Mouse (Mus musculus) MEL (cell line): ENCODE measurements at regions not wholly inside any gene's neighbourhood (a gene's known extent, or its start where the extent isn't known, plus 50 kb on each side); places are given as distances from the start of the nearest gene placed in this dataset.

ENCODE experiments used
- DNase-seq: peaks from one replicate; pipeline ENCODE4 v3.0.0; 2011; ENCODE audit warnings: low read depth, low spot score
- H3K27ac ChIP-seq: 2 replicates; pipeline ENCODE4 v1.5.1; 2012; ENCODE audit warnings: low read depth, mild to moderate bottlenecking, control low read depth, low read length, moderate library complexity; ENCODE audit not compliant: control insufficient read depth
- H3K27me3 ChIP-seq, 2 experiments: fragments of 150-350 bp in 1 of 2; sonication (generic) in 1 of 2; 2 replicates each; pipeline ENCODE4 v1.6.1; 2012; ENCODE audit warnings: low read length in 2 of 2, mild to moderate bottlenecking in 2 of 2, improper control_type of control experiment in 1 of 2, moderate library complexity in 1 of 2; ENCODE audit not compliant: insufficient read depth in 2 of 2, control insufficient read depth in 1 of 2
- H3K36me3 ChIP-seq, 2 experiments: 2 replicates each; pipeline ENCODE4 v1.6.1; 2012 to 2014; ENCODE audit warnings: low read length in 2 of 2, improper control_type of control experiment in 1 of 2, inconsistent platforms in 1 of 2, mild to moderate bottlenecking in 1 of 2; ENCODE audit not compliant: insufficient read depth in 2 of 2, control insufficient read depth in 1 of 2
- H3K4me1 ChIP-seq, 2 experiments: fragments of 150-350 bp in 1 of 2; sonication (generic) in 1 of 2; 2 replicates each; pipeline ENCODE4 v1.6.1; 2012; ENCODE audit warnings: low read length in 2 of 2, improper control_type of control experiment in 1 of 2, mild to moderate bottlenecking in 1 of 2; ENCODE audit not compliant: insufficient read depth in 2 of 2, control insufficient read depth in 1 of 2
- H3K4me3 ChIP-seq, 2 experiments: fragments of 150-350 bp in 1 of 2; sonication (generic) in 1 of 2; 2 replicates each; pipeline ENCODE4 v1.5.1; 2012; ENCODE audit warnings: low read depth in 2 of 2, low read length in 2 of 2, mild to moderate bottlenecking in 2 of 2, moderate library complexity in 2 of 2, control low read depth in 1 of 2, improper control_type of control experiment in 1 of 2; ENCODE audit not compliant: control insufficient read depth in 1 of 2, insufficient read depth in 1 of 2
- H3K79me2 ChIP-seq: 2 replicates; pipeline ENCODE4 v1.6.1; 2012; ENCODE audit warnings: mild to moderate bottlenecking, low read length, moderate library complexity; ENCODE audit not compliant: control insufficient read depth, poor library complexity, insufficient read depth
- H3K9ac ChIP-seq: 2 replicates; pipeline ENCODE4 v1.6.1; 2012; ENCODE audit warnings: low read depth, mild to moderate bottlenecking, control low read depth, low read length, moderate library complexity; ENCODE audit not compliant: control insufficient read depth, poor library complexity, severe bottlenecking
- H3K9me3 ChIP-seq: fragments of 150-350 bp; sonication (generic); replicated peaks from 2 replicates; pipeline ENCODE4 v1.6.1; 2012; ENCODE audit warnings: mild to moderate bottlenecking, low read length, improper control_type of control experiment, moderate library complexity; ENCODE audit not compliant: insufficient read depth
- BHLHE40 ChIP-seq: IDR thresholded peaks from 2 replicates; pipeline ENCODE4 v1.6.1; 2012; ENCODE audit warnings: low read depth, mild to moderate bottlenecking, inconsistent platforms, low read length, improper control_type of control experiment, borderline replicate concordance
- CHD2 ChIP-seq: IDR thresholded peaks from 2 replicates; pipeline ENCODE4 v1.6.1; 2011; ENCODE audit warnings: low read length, improper control_type of control experiment
- CTCF ChIP-seq, 3 experiments: IDR thresholded peaks in 2 of 3; conservative IDR thresholded peaks in 1 of 3; 2 replicates each; pipeline ENCODE4 v1.5.1; 2011 to 2012; ENCODE audit warnings: low read length in 3 of 3, low read depth in 2 of 3, mild to moderate bottlenecking in 2 of 3, improper control_type of control experiment in 1 of 3, inconsistent platforms in 1 of 3, mixed read lengths in 1 of 3, moderate library complexity in 1 of 3; ENCODE audit not compliant: control insufficient read depth in 1 of 3, insufficient read depth in 1 of 3, poor library complexity in 1 of 3, severe bottlenecking in 1 of 3
- E2F4 ChIP-seq: IDR thresholded peaks from 2 replicates; pipeline ENCODE4 v1.6.1; 2011; ENCODE audit warnings: low read depth, low read length, improper control_type of control experiment, borderline replicate concordance
- ELF1 ChIP-seq: IDR thresholded peaks from 2 replicates; pipeline ENCODE4 v1.6.1; 2014; ENCODE audit warnings: low read depth, mild to moderate bottlenecking, inconsistent platforms, low read length, improper control_type of control experiment, moderate library complexity
- GATA1 ChIP-seq: IDR thresholded peaks from 2 replicates; pipeline ENCODE4 v1.6.1; 2011; ENCODE audit warnings: low read depth, low read length, improper control_type of control experiment
- HCFC1 ChIP-seq: IDR thresholded peaks from 2 replicates; pipeline ENCODE4 v1.6.1; 2012; ENCODE audit warnings: low read depth, mild to moderate bottlenecking, inconsistent platforms, low read length, improper control_type of control experiment, moderate library complexity
- MAX ChIP-seq: IDR thresholded peaks from 2 replicates; pipeline ENCODE4 v1.6.1; 2011; ENCODE audit warnings: low read length, improper control_type of control experiment
- MAZ ChIP-seq: IDR thresholded peaks from 2 replicates; pipeline ENCODE4 v1.6.1; 2012; ENCODE audit warnings: low read depth, mild to moderate bottlenecking, inconsistent platforms, low read length, improper control_type of control experiment
- MEF2A ChIP-seq: IDR thresholded peaks from 2 replicates; pipeline ENCODE4 v1.6.1; 2014; ENCODE audit warnings: low read depth, mild to moderate bottlenecking, inconsistent platforms, low read length, improper control_type of control experiment; ENCODE audit not compliant: poor library complexity, insufficient replicate concordance, severe bottlenecking; ENCODE audit errors: extremely low read depth
- MXI1 ChIP-seq: IDR thresholded peaks from 2 replicates; pipeline ENCODE4 v1.6.1; 2011; ENCODE audit warnings: mild to moderate bottlenecking, low read depth, low read length, improper control_type of control experiment
- MYB ChIP-seq: IDR thresholded peaks from 2 replicates; pipeline ENCODE4 v1.6.1; 2011; ENCODE audit warnings: mild to moderate bottlenecking, low read depth, low read length, improper control_type of control experiment
- NELFE ChIP-seq: IDR thresholded peaks from 2 replicates; pipeline ENCODE4 v1.6.1; 2011; ENCODE audit warnings: low read depth, low read length, improper control_type of control experiment
- POLR2A ChIP-seq, 2 experiments: IDR thresholded peaks; 2 replicates each; pipeline ENCODE4 v1.6.1; 2011 to 2012; ENCODE audit warnings: low read length in 2 of 2, mild to moderate bottlenecking in 2 of 2, control low read depth in 1 of 2, improper control_type of control experiment in 1 of 2, low read depth in 1 of 2, moderate library complexity in 1 of 2; ENCODE audit not compliant: control insufficient read depth in 1 of 2, insufficient read depth in 1 of 2, poor library complexity in 1 of 2
- POLR2AphosphoS2 ChIP-seq: IDR thresholded peaks from 2 replicates; pipeline ENCODE4 v1.6.1; 2011; ENCODE audit warnings: low read length, improper control_type of control experiment
- RAD21 ChIP-seq: IDR thresholded peaks from 2 replicates; pipeline ENCODE4 v1.6.1; 2011; ENCODE audit warnings: mild to moderate bottlenecking, low read depth, low read length, improper control_type of control experiment
- USF1 ChIP-seq: IDR thresholded peaks from 2 replicates; pipeline ENCODE4 v1.6.1; 2014; ENCODE audit warnings: low read depth, mild to moderate bottlenecking, inconsistent platforms, low read length, improper control_type of control experiment, moderate library complexity
- USF2 ChIP-seq, 2 experiments: IDR thresholded peaks; 2 replicates each; pipeline ENCODE4 v1.6.1; 2011 to 2012; ENCODE audit warnings: improper control_type of control experiment in 2 of 2, low read length in 2 of 2, borderline replicate concordance in 1 of 2, inconsistent platforms in 1 of 2, low read depth in 1 of 2, mild to moderate bottlenecking in 1 of 2; ENCODE audit not compliant: insufficient read depth in 1 of 2
- ZC3H11A ChIP-seq: IDR thresholded peaks from 2 replicates; pipeline ENCODE4 v1.6.1; 2012; ENCODE audit warnings: low read depth, mild to moderate bottlenecking, inconsistent platforms, low read length, improper control_type of control experiment
- ZMIZ1 ChIP-seq: IDR thresholded peaks from 2 replicates; pipeline ENCODE4 v1.6.1; 2012; ENCODE audit warnings: low read depth, mild to moderate bottlenecking, inconsistent platforms, low read length, improper control_type of control experiment, moderate library complexity

GRCm38 (mm10) chr14:54185265-54185830 is 68.6 kb downstream of the Dad1 start:
- Histone ChIP-seq H3K4me3 (no peak overlapping the region), H3K9ac (no peak overlapping the region), H3K36me3 (no peaks in the 10 kb centered on the region), H3K27me3 (peaks cover 6 to 8% of the 10 kb centered on the region in 2 experiments), H3K27ac (no peak overlapping the region), H3K4me1 (no peaks in the 10 kb centered on the region), H3K9me3 (no peaks in the 10 kb centered on the region), H3K79me2 (no peaks in the 10 kb centered on the region)
- no peak for DNase-seq
- no peak for TF ChIP-seq CHD2
- no peak for TF ChIP-seq ELF1
- no peak for TF ChIP-seq POLR2AphosphoS2
- no peak for TF ChIP-seq CTCF (IDR thresholded peaks at IDR 0.05 in 2 of 3, conservative IDR thresholded peaks at IDR 0.05 in 1 of 3; ENCODE audit: control insufficient read depth in 1 of 3, insufficient read depth in 1 of 3, low read depth in 2 of 3, low read length in 3 of 3, poor library complexity in 1 of 3, severe bottlenecking in 1 of 3)
- TF ChIP-seq ZC3H11A: no peak
- no peak for TF ChIP-seq BHLHE40
- TF ChIP-seq ZMIZ1: no peak

DNA sequence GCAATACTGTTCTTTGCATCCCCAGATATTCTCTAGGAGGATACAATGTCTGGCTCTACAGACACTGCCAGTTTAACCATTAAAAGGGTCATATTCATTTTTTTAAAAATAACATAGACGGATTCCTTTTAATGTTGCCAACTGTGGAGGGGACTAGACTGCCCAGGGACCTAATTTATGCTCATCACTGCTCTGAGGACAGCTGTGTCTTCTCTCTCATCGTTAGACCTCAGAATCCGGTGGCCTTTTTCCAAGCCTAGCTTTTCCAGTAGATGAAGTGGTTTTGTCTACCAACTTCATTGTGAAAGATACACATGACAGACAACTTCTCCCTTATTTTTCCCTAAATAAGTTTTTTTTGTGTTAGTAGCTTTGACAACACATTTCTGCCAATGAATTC is 70.0 kb downstream of the Dad1 start:
- Histone ChIP-seq H3K27ac (no peak overlapping the region), H3K36me3 (no peaks in the 10 kb centered on the region), H3K4me3 (no peak overlapping the region), H3K9ac (no peak overlapping the region), H3K9me3 (no peaks in the 10 kb centered on the region), H3K27me3 (peaks cover under 1 to 7% of the 10 kb centered on the region in 2 experiments), H3K4me1 (no peaks in the 10 kb centered on the region), H3K79me2 (no peaks in the 10 kb centered on the region)
- TF ChIP-seq GATA1: no peak
- no peak for TF ChIP-seq MAZ
- no peak for TF ChIP-seq USF1
- TF ChIP-seq POLR2A (IDR thresholded peaks at IDR 0.05; ENCODE audit: control insufficient read depth in 1 of 2, insufficient read depth in 1 of 2, low read depth in 1 of 2, low read length in 2 of 2, poor library complexity in 1 of 2): no peak
- TF ChIP-seq ZC3H11A: no peak
- no peak for TF ChIP-seq MYB
- no peak for TF ChIP-seq MEF2A
- no peak for TF ChIP-seq MXI1
- TF ChIP-seq ZMIZ1: no peak
- TF ChIP-seq E2F4: no peak
- TF ChIP-seq RAD21: no peak
- TF ChIP-seq MAX: no peak
- no peak for TF ChIP-seq USF2 (IDR thresholded peaks at IDR 0.05; ENCODE audit: borderline replicate concordance in 1 of 2, insufficient read depth in 1 of 2, low read depth in 1 of 2, low read length in 2 of 2)
- no peak for TF ChIP-seq HCFC1
- TF ChIP-seq CTCF (IDR thresholded peaks at IDR 0.05 in 2 of 3, conservative IDR thresholded peaks at IDR 0.05 in 1 of 3; ENCODE audit: control insufficient read depth in 1 of 3, insufficient read depth in 1 of 3, low read depth in 2 of 3, low read length in 3 of 3, poor library complexity in 1 of 3, severe bottlenecking in 1 of 3): no peak
- TF ChIP-seq NELFE: no peak
- DNase-seq: no peak
